Mouse (Mus musculus): ENCODE measurements at regions not wholly inside any gene's neighbourhood (a gene's known extent, or its start where the extent isn't known, plus 50 kb on each side); places are given as distances from the start of the nearest gene placed in this dataset.

DNA sequence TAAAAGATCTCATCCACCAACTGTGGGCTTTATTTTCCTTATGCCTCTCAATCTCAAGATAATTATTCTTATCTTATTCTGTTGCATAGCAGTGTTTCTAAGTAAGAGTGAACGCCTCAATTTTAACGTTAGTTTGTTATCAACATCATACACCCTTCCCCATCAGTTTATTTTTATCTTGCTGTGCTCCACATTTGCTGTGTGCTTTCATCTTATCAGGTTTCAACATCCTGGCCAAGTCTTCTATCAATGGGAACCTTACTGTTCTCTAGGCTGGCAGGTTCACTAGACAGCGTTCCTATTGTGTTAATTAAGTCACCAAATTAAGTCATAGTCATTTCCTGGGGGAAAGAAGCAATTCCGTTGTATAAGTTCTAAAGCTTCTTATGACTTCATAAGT lies 263.1 kb upstream of the Etaa1 start:
- TF ChIP-seq CTCF (IDR thresholded peaks at IDR 0.05; ENCODE audit: insufficient read depth, low read length) (no peak), POLR2A (IDR thresholded peaks at IDR 0.05; ENCODE audit: borderline replicate concordance, extremely low read depth, low read depth, low read length) (no peak)

All from lung, adult 2 months (tissue).